8 mouse cellular contexts compared by ENCODE assay signal in genomic region chr16:4879708-4880124, GRCm38 (mm10). TPM values are rescaled to one million over a fixed set of nuclear protein-coding genes. Genes with fewer than 3 reads are reported as not detected.
DNase-seq lines count a peak whose midpoint lies in the region; ATAC-seq lines count a peak whose summit lies in the region.

No protein-coding gene starts in this region.

- peak; percentile 47 for ATAC-seq in inflammation-experienced regulatory T-cells, adult 6 months
- peak; percentile 56 for ATAC-seq in megakaryocyte progenitor cell, adult 5-6 weeks (replicated peaks; ENCODE audit: poor library complexity)

- DNase-seq in adrenal gland, adult (ENCODE audit: inconsistent age in 2 of 2, low spot score in 1 of 2), result peak; percentile 94 to 97
- DNase-seq in embryo, embryonic 10 days (ENCODE audit: low spot score), result peak; percentile 95
- peak; percentile 87 for DNase-seq in gastrocnemius, postnatal 10 days
- DNase-seq in left cerebral cortex, postnatal 10 days (ENCODE audit: extremely low spot score in 1 of 2, low spot score in 2 of 2), result peak; percentile 88 to 95
- DNase-seq in right cerebral cortex, postnatal 10 days (ENCODE audit: low spot score in 2 of 2), result peak; percentile 93 to 94
- peak; percentile 93 for DNase-seq in urinary bladder, postnatal 14 days (ENCODE audit: low spot score)

- intact Hi-C loops in left cerebral cortex, postnatal 10 days (cut with DNase I), result no loop called here

RNA-seq across cellular contexts. Expression of gene Ubald1, which starts 0.4 kb away (rescaled TPM):
- total RNA-seq in gastrocnemius, postnatal 10 days (2021), result 10 to 100 TPM; 28.1 to 33.4 TPM
- polyA plus RNA-seq in inflammation-experienced regulatory T-cells, adult 6 months (2017; shearing (Covaris generic)), result 10 to 100 TPM; 19.4 to 25.2 (median 20.9) TPM
- 10 to 100 TPM; 70.4 to 70.6 TPM for total RNA-seq in left cerebral cortex, postnatal 10 days (2021)
- 36.5 and 38.4 TPM in 2 replicates for total RNA-seq in megakaryocyte progenitor cell, adult 5-6 weeks (2015)
- 16.3 and 16.5 TPM in 2 replicates for total RNA-seq in megakaryocyte progenitor cell, adult 5-6 weeks (2017)

RNA-seq across cellular contexts. Expression of gene Mgrn1, which starts 6.3 kb away (rescaled TPM):
- total RNA-seq in gastrocnemius, postnatal 10 days (2021), result 10 to 100 TPM; 62.2 to 68.4 TPM
- 10 to 100 TPM; 18.0 to 42.4 (median 35.7) TPM for polyA plus RNA-seq in inflammation-experienced regulatory T-cells, adult 6 months (2017; shearing (Covaris generic))
- total RNA-seq in left cerebral cortex, postnatal 10 days (2021), result 100 to 1,000 TPM; 176 to 182 TPM
- 20.5 and 23.2 TPM in 2 replicates for total RNA-seq in megakaryocyte progenitor cell, adult 5-6 weeks (2015)
- total RNA-seq in megakaryocyte progenitor cell, adult 5-6 weeks (2017), result 12.6 and 18.2 TPM in 2 replicates

RNA-seq across cellular contexts. Expression of gene 4930562C15Rik, which starts 44.5 kb away (rescaled TPM):
- total RNA-seq in gastrocnemius, postnatal 10 days (2021), result not detected
- polyA plus RNA-seq in inflammation-experienced regulatory T-cells, adult 6 months (2017; shearing (Covaris generic)), result 1 to 10 TPM in 2 of 3 experiments, under 1 TPM in 1; 0.79 to 2.9 (median 1.3) TPM
- not detected for total RNA-seq in left cerebral cortex, postnatal 10 days (2021)
- not detected in 2 replicates for total RNA-seq in megakaryocyte progenitor cell, adult 5-6 weeks (2015)
- total RNA-seq in megakaryocyte progenitor cell, adult 5-6 weeks (2017), result not detected in 2 replicates

RNA-seq across cellular contexts. Expression of gene Nudt16l1, which starts 58.8 kb away (rescaled TPM):
- total RNA-seq in gastrocnemius, postnatal 10 days (2021), result 10 to 100 TPM; 32.6 to 35.2 TPM
- 10 to 100 TPM; 81.2 to 97.1 (median 91.3) TPM for polyA plus RNA-seq in inflammation-experienced regulatory T-cells, adult 6 months (2017; shearing (Covaris generic))
- total RNA-seq in left cerebral cortex, postnatal 10 days (2021), result 10 to 100 TPM; 69.3 to 73.0 TPM
- total RNA-seq in megakaryocyte progenitor cell, adult 5-6 weeks (2015), result 25.2 and 30.1 TPM in 2 replicates
- 18.9 and 19.3 TPM in 2 replicates for total RNA-seq in megakaryocyte progenitor cell, adult 5-6 weeks (2017)

Comparison
In these comparisons a context has a peak if more than half of its experiments do, and no peak if none do; other contexts are left out.
1. Peak in every context shown above with its lines: DNase-seq and ATAC-seq.